Mouse (Mus musculus): Measurements from ENCODE around the gene Prkaa1. TPM values are rescaled to one million over a fixed set of nuclear protein-coding genes. Genes with fewer than 3 reads are reported as not detected.

The Prkaa1 gene
- polyA plus RNA-seq, 1 experiment from 2014 or later: 13.3 TPM

GRCm38 (mm10) chr15:5107686-5108654 is 35.7 kb upstream of the Prkaa1 start, which contains the start of gene Card6:
Gene Card6, minus strand, starts transcription at chr15:5108539.
- peak within 1 kb of the TSS; percentile 81 for H3K27ac ChIP-seq (ENCODE audit: low read length)
- no peak for TF ChIP-seq CTCF (IDR thresholded peaks at IDR 0.05)
- no peak for TF ChIP-seq EP300 (IDR thresholded peaks at IDR 0.05)
- no peaks in the 10 kb centered on the region for H3K9me3 ChIP-seq (ENCODE audit: low read length)
- H3K36me3 ChIP-seq (ENCODE audit: insufficient read depth, low read length): no peaks in the 10 kb centered on the region
- ATAC-seq (peak; percentile 41; the same call in 1 of the 2 replicates), DNase-seq (ENCODE audit: low spot score) (peak; percentile 24)
- peak within 1 kb of the TSS; percentile 42 for H3K9ac ChIP-seq (replicated peaks; ENCODE audit: low read depth)
- H3K4me1 ChIP-seq (ENCODE audit: insufficient read depth, low read depth, low read length): no peaks in the 10 kb centered on the region
- H3K27me3 ChIP-seq (replicated peaks; ENCODE audit: insufficient read depth, low read length): no peaks in the 10 kb centered on the region
- 20% methylated on average over 21 of the region's 21 CpGs for WGBS
- H3K4me3 ChIP-seq (ENCODE audit: low read depth, low read length): peak within 1 kb of the TSS; percentile 52
- peak within 1 kb of the TSS; percentile 47 for H3K4me2 ChIP-seq (replicated peaks; ENCODE audit: low read depth, low read length)

- TF ChIP-seq CTCF (IDR thresholded peaks at IDR 0.05) (no peak), EP300 (IDR thresholded peaks at IDR 0.05) (no peak)
- H3K9ac ChIP-seq (replicated peaks; ENCODE audit: low read depth): peak overlapping the region; percentile 42; the same call in 1 of the 2 replicates
- WGBS: 57% methylated on average over 3 of the region's 3 CpGs
- H3K4me1 ChIP-seq (ENCODE audit: insufficient read depth, low read depth, low read length): no peaks in the 10 kb centered on the region
- no peaks in the 10 kb centered on the region for H3K36me3 ChIP-seq (ENCODE audit: insufficient read depth, low read length)
- peak; percentile 30; the same call in 1 of the 2 replicates for ATAC-seq
- DNase-seq (ENCODE audit: low spot score): no peak
- peak overlapping the region; percentile 81 for H3K27ac ChIP-seq (ENCODE audit: low read length)
- no peaks in the 10 kb centered on the region for H3K27me3 ChIP-seq (replicated peaks; ENCODE audit: insufficient read depth, low read length)
- no peaks in the 10 kb centered on the region for H3K9me3 ChIP-seq (ENCODE audit: low read length)
- H3K4me2 ChIP-seq (replicated peaks; ENCODE audit: low read depth, low read length): peak overlapping the region; percentile 47
- peak overlapping the region; percentile 52 for H3K4me3 ChIP-seq (ENCODE audit: low read depth, low read length)
These were observed 35.0 kb upstream of the Prkaa1 start for GRCm38 (mm10) chr15:5108655-5109040.

GRCm38 (mm10) chr15:5112651-5113050 is 31.0 kb upstream of the Prkaa1 start:
- TF ChIP-seq CTCF (IDR thresholded peaks at IDR 0.05) (no peak), EP300 (IDR thresholded peaks at IDR 0.05) (no peak)
- DNase-seq (ENCODE audit: low spot score) (no peak), ATAC-seq (no peak)
- H3K4me1 ChIP-seq (ENCODE audit: insufficient read depth, low read depth, low read length): peaks cover 6% of the 10 kb centered on the region; the same call in 1 of the 2 replicates
- 71% methylated on average over 3 of the region's 3 CpGs for WGBS
- H3K27me3 ChIP-seq (replicated peaks; ENCODE audit: insufficient read depth, low read length): no peaks in the 10 kb centered on the region
- no peaks in the 10 kb centered on the region for H3K36me3 ChIP-seq (ENCODE audit: insufficient read depth, low read length)
- H3K9me3 ChIP-seq (ENCODE audit: low read length): no peaks in the 10 kb centered on the region
- H3K4me2 ChIP-seq (replicated peaks; ENCODE audit: low read depth, low read length): no peak overlapping the region
- H3K27ac ChIP-seq (ENCODE audit: low read length): no peak overlapping the region
- H3K4me3 ChIP-seq (ENCODE audit: low read depth, low read length): no peak overlapping the region
- H3K9ac ChIP-seq (replicated peaks; ENCODE audit: low read depth): no peak overlapping the region

GRCm38 (mm10) chr15:5115173-5115572 is 28.5 kb upstream of the Prkaa1 start:
- H3K9me3 ChIP-seq (ENCODE audit: low read length): no peaks in the 10 kb centered on the region
- DNase-seq (ENCODE audit: low spot score): no peak
- H3K27ac ChIP-seq (ENCODE audit: low read length): peak overlapping the region; percentile 92
- TF ChIP-seq CTCF (IDR thresholded peaks at IDR 0.05): no peak
- no peak for TF ChIP-seq EP300 (IDR thresholded peaks at IDR 0.05)
- H3K4me1 ChIP-seq (ENCODE audit: insufficient read depth, low read depth, low read length): peaks cover 6% of the 10 kb centered on the region; the same call in 1 of the 2 replicates
- no peak overlapping the region for H3K9ac ChIP-seq (replicated peaks; ENCODE audit: low read depth)
- no peaks in the 10 kb centered on the region for H3K27me3 ChIP-seq (replicated peaks; ENCODE audit: insufficient read depth, low read length)
- H3K36me3 ChIP-seq (ENCODE audit: insufficient read depth, low read length): peaks cover 13% of the 10 kb centered on the region; the same call in 1 of the 2 replicates
- peak overlapping the region; percentile 62 for H3K4me2 ChIP-seq (replicated peaks; ENCODE audit: low read depth, low read length)
- H3K4me3 ChIP-seq (ENCODE audit: low read depth, low read length): peak overlapping the region; percentile 83; the same call in 1 of the 2 replicates
- WGBS: 56% methylated on average over 8 of the region's 8 CpGs
- no peak for ATAC-seq

GRCm38 (mm10) chr15:5116270-5117030 is 27.2 kb upstream of the Prkaa1 start, which contains the start of gene Rpl37:
Gene Rpl37, plus strand, starts transcription at chr15:5116645.
- Histone ChIP-seq H3K27me3 (replicated peaks; ENCODE audit: insufficient read depth, low read length) (no peaks in the 10 kb centered on the region), H3K9ac (replicated peaks; ENCODE audit: low read depth) (peak within 1 kb of the TSS; percentile 95), H3K4me3 (ENCODE audit: low read depth, low read length) (peak within 1 kb of the TSS; percentile 83), H3K9me3 (ENCODE audit: low read length) (no peaks in the 10 kb centered on the region), H3K4me2 (replicated peaks; ENCODE audit: low read depth, low read length) (peak within 1 kb of the TSS; percentile 68), H3K36me3 (ENCODE audit: insufficient read depth, low read length) (peaks cover 21% of the 10 kb centered on the region; the same call in 1 of the 2 replicates), H3K27ac (ENCODE audit: low read length) (peak within 1 kb of the TSS; percentile 92), H3K4me1 (ENCODE audit: insufficient read depth, low read depth, low read length) (peaks cover 6% of the 10 kb centered on the region; the same call in 1 of the 2 replicates)
- DNase-seq (ENCODE audit: low spot score) (peak; percentile 99), ATAC-seq (peak; percentile 98)
- under 1% methylated on average over 49 of the region's 55 CpGs for WGBS
- TF ChIP-seq CTCF (IDR thresholded peaks at IDR 0.05): peak; percentile 88
- peak; percentile 41 for TF ChIP-seq EP300 (IDR thresholded peaks at IDR 0.05)

Data from lung, postnatal 0 days (tissue).